Mouse (Mus musculus): ENCODE results near the gene Cib4.

The Cib4 gene

DNA sequence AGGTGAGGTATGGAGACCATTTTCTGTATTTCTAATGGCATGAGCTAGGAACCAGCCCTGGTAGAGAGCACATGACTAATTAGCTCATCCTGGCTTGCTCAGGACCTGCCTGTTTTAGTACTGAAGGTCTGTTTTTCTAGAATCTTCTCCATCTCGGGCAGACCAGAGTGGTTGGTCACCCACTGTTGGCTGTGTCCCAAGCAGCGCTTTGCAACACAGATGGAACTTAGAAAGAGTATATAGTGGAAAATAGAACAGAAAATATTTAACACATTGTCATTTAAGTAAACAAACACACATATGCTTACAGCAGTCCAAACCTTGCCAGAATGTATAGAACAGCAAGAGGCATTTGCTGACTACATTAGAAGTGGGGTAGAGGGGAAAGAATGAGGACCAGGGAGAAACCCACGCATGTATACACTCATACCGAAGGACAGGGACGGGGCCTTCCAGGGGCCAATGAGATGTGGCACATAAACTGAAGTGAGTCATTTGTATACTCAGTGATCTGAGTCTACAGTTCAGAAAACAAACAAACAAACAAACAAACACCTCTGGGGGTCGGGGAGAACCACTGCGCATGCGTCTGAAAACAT lies 105.2 kb downstream of the Cib4 start:
- DNase-seq (ENCODE audit: low read depth, low spot score), result no peak

DNA sequence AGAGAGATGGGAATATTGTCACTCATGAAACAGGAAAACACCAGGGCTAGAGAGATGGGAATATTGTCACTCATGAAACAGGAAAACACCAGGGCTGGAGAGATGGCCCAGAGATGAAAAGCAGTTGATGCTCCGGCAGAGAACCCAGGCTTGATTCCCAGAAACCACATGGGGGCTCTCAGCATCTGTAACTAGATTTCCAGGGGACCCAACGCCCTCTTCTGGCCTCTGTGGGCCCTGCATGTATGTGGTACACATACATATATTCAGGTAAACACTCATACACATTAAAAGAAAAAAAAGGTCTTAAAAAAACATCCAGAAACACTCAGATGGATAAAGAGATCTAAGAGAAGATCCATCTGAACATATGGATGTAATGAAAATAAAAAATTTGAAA lies 106.7 kb downstream of the Cib4 start:
- no peak for DNase-seq (ENCODE audit: low read depth, low spot score)
